Mouse (Mus musculus) fibroblast of lung, adult 2 months (primary cell): ENCODE measurements at regions not wholly inside any gene's neighbourhood (a gene's known extent, or its start where the extent isn't known, plus 50 kb on each side); places are given as distances from the start of the nearest gene placed in this dataset.

Experiments
- DNase-seq: peaks from one replicate; pipeline ENCODE4 v3.0.0-alpha.2; 2011; ENCODE audit warnings: low read depth

- no peak for DNase-seq
These were observed 334.7 kb upstream of the Zfp462 start for GRCm38 (mm10) chr4:54610101-54610500.

- no peak for DNase-seq
These were observed 332.6 kb upstream of the Zfp462 start for GRCm38 (mm10) chr4:54611990-54612980.

- no peak for DNase-seq
These were observed 331.8 kb upstream of the Zfp462 start for GRCm38 (mm10) chr4:54613076-54613475.

GRCm38 (mm10) chr4:54613611-54614010 is 331.2 kb upstream of the Zfp462 start:
- DNase-seq: no peak

GRCm38 (mm10) chr4:54615886-54616285 is 329.0 kb upstream of the Zfp462 start:
- DNase-seq: no peak

- no peak for DNase-seq
These were observed 320.6 kb upstream of the Zfp462 start for GRCm38 (mm10) chr4:54624024-54624873.

- DNase-seq: no peak
These were observed 307.7 kb upstream of the Zfp462 start for GRCm38 (mm10) chr4:54636986-54637641.

GRCm38 (mm10) chr4:54646033-54646432 is 298.8 kb upstream of the Zfp462 start:
- no peak for DNase-seq

- DNase-seq: no peak
These were observed 298.4 kb upstream of the Zfp462 start for GRCm38 (mm10) chr4:54646459-54646858.

GRCm38 (mm10) chr4:54648254-54648653 is 296.6 kb upstream of the Zfp462 start:
- DNase-seq: no peak

GRCm38 (mm10) chr4:54651646-54652110 is 293.2 kb upstream of the Zfp462 start:
- no peak for DNase-seq

- DNase-seq: peak; percentile 40
These were observed 292.5 kb upstream of the Zfp462 start for GRCm38 (mm10) chr4:54652111-54653021.

- DNase-seq: no peak
These were observed 291.6 kb upstream of the Zfp462 start for GRCm38 (mm10) chr4:54653097-54653776.
